Mouse (Mus musculus) liver, embryonic 16.5 days (tissue): Measurements from ENCODE around the gene Cacng8. TPM values are rescaled to one million over a fixed set of nuclear protein-coding genes. Genes with fewer than 3 reads are reported as not detected.
"Not testable (repeated sequence)": the region's sequence is repeated elsewhere in the genome, so short reads cannot be mapped to it uniquely, and the experiment has no call there.

Experiments used
- ATAC-seq: fragments of 200-750 bp; cut with Nextera tagmentation; 2 replicates; pipeline ENCODE4 v1.8.0; 2017; ENCODE audit warnings: low read depth, mild to moderate bottlenecking, moderate number of reproducible peaks, moderate library complexity
- H3K27ac ChIP-seq: fragments of 300-500 bp; sonication (generic); 2 replicates; pipeline ENCODE4 v1.5.1; 2014; ENCODE audit warnings: mild to moderate bottlenecking, low read length
- H3K27me3 ChIP-seq: fragments of 300-500 bp; sonication (generic); 2 replicates; pipeline ENCODE4 v1.6.1; 2014; ENCODE audit warnings: low read depth, low read length, mixed read lengths; ENCODE audit not compliant: control insufficient read depth, insufficient read depth
- H3K36me3 ChIP-seq: fragments of 300-500 bp; sonication (generic); 2 replicates; pipeline ENCODE4 v1.6.1; 2014; ENCODE audit warnings: mild to moderate bottlenecking; ENCODE audit not compliant: control insufficient read depth, insufficient read depth
- H3K4me1 ChIP-seq: fragments of 300-500 bp; sonication (generic); 2 replicates; pipeline ENCODE4 v1.6.1; 2014; ENCODE audit warnings: low read depth, low read length, mixed read lengths; ENCODE audit not compliant: control insufficient read depth
- H3K4me2 ChIP-seq: fragments of 300-500 bp; sonication (generic); 2 replicates; pipeline ENCODE4 v1.6.1; 2014; ENCODE audit warnings: low read depth, low read length, mixed read lengths
- H3K4me3 ChIP-seq: fragments of 300-500 bp; sonication (generic); 2 replicates; pipeline ENCODE4 v1.5.1; 2014; ENCODE audit warnings: low read depth, mild to moderate bottlenecking, low read length
- H3K9ac ChIP-seq: fragments of 300-500 bp; sonication (generic); 2 replicates; pipeline ENCODE4 v1.6.1; 2014; ENCODE audit warnings: low read depth, low read length
- H3K9me3 ChIP-seq: fragments of 300-500 bp; sonication (generic); replicated peaks from 2 replicates; pipeline ENCODE4 v1.6.1; 2016; ENCODE audit warnings: low read length; ENCODE audit not compliant: control insufficient read depth
- WGBS: fragments of 180-500 bp; shearing (Covaris S2); extraction: QIAGEN DNeasy Blood & Tissue Kit; methylation state at CpG from one replicate; pipeline ENCODE4 v1.1.7; 2014; ENCODE audit not compliant: insufficient replicate concordance; 5-methylcytosine and 5-hydroxymethylcytosine counted together
- polyA plus RNA-seq: library from polyadenylated mRNA; unstranded; fragments of >200 nt; fragmentation: Nextera tagmentation; extraction: Ambion mirVana; gene quantifications from 2 replicates; pipeline ENCODE4 v1.2.1, GENCODE M21; 2015

Cacng8 gene
- polyA plus RNA-seq, 1 experiment from 2014 or later = not detected

GRCm38 (mm10) chr7:3397797-3398196 lies 7.3 kb downstream of the Cacng8 start:
- no peak for ATAC-seq

GRCm38 (mm10) chr7:3398363-3398762 lies 7.9 kb downstream of the Cacng8 start:
- H3K27me3 ChIP-seq, ATAC-seq, H3K36me3 ChIP-seq, H3K4me3 ChIP-seq, H3K4me2 ChIP-seq, H3K9ac ChIP-seq, H3K9me3 ChIP-seq, H3K4me1 ChIP-seq, H3K27ac ChIP-seq: not testable (repeated sequence)
- 72% methylated on average over 8 of the region's 8 CpGs for WGBS

More at GRCm38 (mm10) chr7:3397797-3398196, 7.3 kb downstream of the Cacng8 start:
- Histone ChIP-seq H3K9me3 (no peaks in the 10 kb centered on the region), H3K4me1 (no peaks in the 10 kb centered on the region), H3K27me3 (no peaks in the 10 kb centered on the region), H3K4me3 (no peak overlapping the region), H3K4me2 (no peak overlapping the region), H3K27ac (no peak overlapping the region), H3K9ac (no peak overlapping the region), H3K36me3 (no peaks in the 10 kb centered on the region)
- WGBS = 46% methylated on average over 7 of the region's 7 CpGs

GRCm38 (mm10) chr7:3399937-3400336 lies 9.5 kb downstream of the Cacng8 start:
- Histone ChIP-seq H3K4me3 (no peak overlapping the region), H3K9me3 (no peaks in the 10 kb centered on the region), H3K4me1 (no peaks in the 10 kb centered on the region), H3K27me3 (no peaks in the 10 kb centered on the region), H3K27ac (no peak overlapping the region), H3K36me3 (no peaks in the 10 kb centered on the region), H3K4me2 (no peak overlapping the region), H3K9ac (no peak overlapping the region)
- no peak for ATAC-seq

GRCm38 (mm10) chr7:3409729-3410520 lies 19.4 kb downstream of the Cacng8 start:
- ATAC-seq = no peak
- H3K9ac ChIP-seq = no peak overlapping the region
- H3K4me1 ChIP-seq = no peaks in the 10 kb centered on the region; the same call in 1 of the 2 replicates
- no peak overlapping the region for H3K27ac ChIP-seq
- H3K27me3 ChIP-seq = peaks cover 41% of the 10 kb centered on the region
- H3K9me3 ChIP-seq = no peaks in the 10 kb centered on the region
- no peak overlapping the region for H3K4me3 ChIP-seq
- WGBS = 15% methylated on average over 11 of the region's 11 CpGs
- no peak overlapping the region for H3K4me2 ChIP-seq
- H3K36me3 ChIP-seq = no peaks in the 10 kb centered on the region

GRCm38 (mm10) chr7:3411160-3411941 lies 20.9 kb downstream of the Cacng8 start:
- H3K9ac ChIP-seq = no peak overlapping the region

GRCm38 (mm10) chr7:3412036-3412435 lies 21.6 kb downstream of the Cacng8 start:
- H3K27ac ChIP-seq = no peak overlapping the region
- no peaks in the 10 kb centered on the region for H3K36me3 ChIP-seq
- H3K27me3 ChIP-seq = peaks cover 62% of the 10 kb centered on the region
- H3K4me1 ChIP-seq = no peaks in the 10 kb centered on the region; the same call in 1 of the 2 replicates
- no peaks in the 10 kb centered on the region for H3K9me3 ChIP-seq
- no peak for ATAC-seq
- no peak overlapping the region for H3K9ac ChIP-seq
- no peak overlapping the region for H3K4me3 ChIP-seq
- 3% methylated on average over 20 of the region's 20 CpGs for WGBS
- 0 out of 2 replicates have a peak overlapping the region, but pooled peaks have one; percentile 17 for H3K4me2 ChIP-seq

More at GRCm38 (mm10) chr7:3411160-3411941, 20.9 kb downstream of the Cacng8 start:
- WGBS = 1% methylated on average over 33 of the region's 33 CpGs
- H3K27me3 ChIP-seq = peaks cover 55% of the 10 kb centered on the region
- no peak overlapping the region for H3K27ac ChIP-seq
- H3K36me3 ChIP-seq = no peaks in the 10 kb centered on the region
- peak; percentile 24; the same call in 1 of the 2 replicates for ATAC-seq
- peak overlapping the region; percentile 13 for H3K4me3 ChIP-seq
- H3K4me1 ChIP-seq = no peaks in the 10 kb centered on the region; the same call in 1 of the 2 replicates
- H3K9me3 ChIP-seq = no peaks in the 10 kb centered on the region
- H3K4me2 ChIP-seq = 0 out of 2 replicates have a peak overlapping the region, but pooled peaks have one; percentile 17

GRCm38 (mm10) chr7:3414888-3415287 lies 24.4 kb downstream of the Cacng8 start:
- Histone ChIP-seq H3K27me3 (peaks cover 64% of the 10 kb centered on the region), H3K4me3 (peak overlapping the region; percentile 53), H3K9me3 (no peaks in the 10 kb centered on the region), H3K9ac (no peak overlapping the region), H3K36me3 (no peaks in the 10 kb centered on the region), H3K4me2 (peak overlapping the region; percentile 69), H3K27ac (no peak overlapping the region), H3K4me1 (no peaks in the 10 kb centered on the region; the same call in 1 of the 2 replicates)
- no peak for ATAC-seq
- WGBS = 2% methylated on average over 37 of the region's 47 CpGs

GRCm38 (mm10) chr7:3415378-3415777 lies 24.9 kb downstream of the Cacng8 start:
- Histone ChIP-seq H3K36me3 (no peaks in the 10 kb centered on the region), H3K27me3 (peaks cover 64% of the 10 kb centered on the region), H3K4me3 (peak overlapping the region; percentile 53), H3K4me2 (peak overlapping the region; percentile 69), H3K9ac (no peak overlapping the region), H3K9me3 (no peaks in the 10 kb centered on the region), H3K4me1 (no peaks in the 10 kb centered on the region; the same call in 1 of the 2 replicates), H3K27ac (no peak overlapping the region)
- peak; percentile 13; the same call in 1 of the 2 replicates for ATAC-seq
- under 1% methylated on average over 38 of the region's 60 CpGs for WGBS
